Mouse (Mus musculus) heart, postnatal 0 days (tissue): ENCODE data around the gene Arglu1. TPM values are rescaled to one million over a fixed set of nuclear protein-coding genes. Genes with fewer than 3 reads are reported as not detected.
A peak's percentile ranks its signal among the peaks of the same experiment; 100 is the strongest.

Source experiments
- ATAC-seq: fragments of 200-750 bp; cut with Nextera tagmentation; 2 replicates; pipeline ENCODE4 v1.8.0; 2017; ENCODE audit warnings: low read depth, moderate number of reproducible peaks, moderate library complexity; ENCODE audit not compliant: insufficient read depth
- DNase-seq: peaks from one replicate; pipeline ENCODE4 v3.0.0-alpha.2; 2016; ENCODE audit warnings: low spot score
- H3K27ac ChIP-seq: fragments of 300-500 bp; sonication (generic); 2 replicates; pipeline ENCODE4 v1.5.1; 2014; ENCODE audit warnings: low read depth, mild to moderate bottlenecking
- H3K27me3 ChIP-seq: fragments of 300-500 bp; sonication (generic); 2 replicates; pipeline ENCODE4 v1.6.1; 2014; ENCODE audit warnings: low read length, mixed read lengths; ENCODE audit not compliant: control insufficient read depth, insufficient read depth
- H3K36me3 ChIP-seq: fragments of 300-500 bp; sonication (generic); replicated peaks from 2 replicates; pipeline ENCODE4 v1.6.1; 2014; ENCODE audit warnings: low read length, mixed read lengths; ENCODE audit not compliant: control insufficient read depth, insufficient read depth
- H3K4me1 ChIP-seq: fragments of 300-500 bp; sonication (generic); 2 replicates; pipeline ENCODE4 v1.6.1; 2014; ENCODE audit warnings: antibody characterized with exemption; ENCODE audit not compliant: control insufficient read depth, insufficient read depth
- H3K4me2 ChIP-seq: fragments of 300-500 bp; sonication (generic); 2 replicates; pipeline ENCODE4 v1.6.1; 2014; ENCODE audit warnings: low read depth, mild to moderate bottlenecking, low read length, moderate library complexity
- H3K4me3 ChIP-seq: fragments of 300-500 bp; sonication (generic); 2 replicates; pipeline ENCODE4 v1.5.1; 2014; ENCODE audit warnings: low read depth, low read length
- H3K9ac ChIP-seq: fragments of 300-500 bp; sonication (generic); replicated peaks from 2 replicates; pipeline ENCODE4 v1.6.1; 2014; ENCODE audit warnings: low read depth, low read length, mixed read lengths
- H3K9me3 ChIP-seq: fragments of 300-500 bp; sonication (generic); replicated peaks from 2 replicates; pipeline ENCODE4 v1.6.1; 2016; ENCODE audit warnings: low read length; ENCODE audit not compliant: control insufficient read depth
- CTCF ChIP-seq: IDR thresholded peaks from 2 replicates; pipeline ENCODE4 v1.5.1; 2016; ENCODE audit warnings: antibody characterized with exemption, control low read depth, low read depth
- EP300 ChIP-seq: IDR thresholded peaks from 2 replicates; pipeline ENCODE4 v1.6.1; 2016; ENCODE audit warnings: antibody characterized with exemption, low read depth
- WGBS: fragments of 180-500 bp; shearing (Covaris S2); extraction: QIAGEN DNeasy Blood & Tissue Kit; methylation state at CpG from one replicate; pipeline ENCODE4 v1.1.7; 2014; 5-methylcytosine and 5-hydroxymethylcytosine counted together
- microRNA-seq: library from miRNA; unstranded; fragments of <30 nt; microRNA quantifications from one replicate; pipeline ENCODE4, GENCODE M21; 2016
- polyA plus RNA-seq: library from polyadenylated mRNA; unstranded; fragments of >200 nt; fragmentation: Nextera tagmentation; extraction: Ambion mirVana; gene quantifications from 2 replicates; pipeline ENCODE4 v1.2.1, GENCODE M21; 2015
- total RNA-seq: library from RNA; depleted of rRNA; stranded (reverse); fragments of >200 nt; gene quantifications from 2 replicates; pipeline ENCODE4 v1.2.3, GENCODE M21; 2014; ENCODE audit warnings: low replicate concordance; rRNA removed

Arglu1 gene
- total and polyA plus RNA-seq, 2 experiments from 2014 or later, result 38.6 to 68.0 TPM

DNA sequence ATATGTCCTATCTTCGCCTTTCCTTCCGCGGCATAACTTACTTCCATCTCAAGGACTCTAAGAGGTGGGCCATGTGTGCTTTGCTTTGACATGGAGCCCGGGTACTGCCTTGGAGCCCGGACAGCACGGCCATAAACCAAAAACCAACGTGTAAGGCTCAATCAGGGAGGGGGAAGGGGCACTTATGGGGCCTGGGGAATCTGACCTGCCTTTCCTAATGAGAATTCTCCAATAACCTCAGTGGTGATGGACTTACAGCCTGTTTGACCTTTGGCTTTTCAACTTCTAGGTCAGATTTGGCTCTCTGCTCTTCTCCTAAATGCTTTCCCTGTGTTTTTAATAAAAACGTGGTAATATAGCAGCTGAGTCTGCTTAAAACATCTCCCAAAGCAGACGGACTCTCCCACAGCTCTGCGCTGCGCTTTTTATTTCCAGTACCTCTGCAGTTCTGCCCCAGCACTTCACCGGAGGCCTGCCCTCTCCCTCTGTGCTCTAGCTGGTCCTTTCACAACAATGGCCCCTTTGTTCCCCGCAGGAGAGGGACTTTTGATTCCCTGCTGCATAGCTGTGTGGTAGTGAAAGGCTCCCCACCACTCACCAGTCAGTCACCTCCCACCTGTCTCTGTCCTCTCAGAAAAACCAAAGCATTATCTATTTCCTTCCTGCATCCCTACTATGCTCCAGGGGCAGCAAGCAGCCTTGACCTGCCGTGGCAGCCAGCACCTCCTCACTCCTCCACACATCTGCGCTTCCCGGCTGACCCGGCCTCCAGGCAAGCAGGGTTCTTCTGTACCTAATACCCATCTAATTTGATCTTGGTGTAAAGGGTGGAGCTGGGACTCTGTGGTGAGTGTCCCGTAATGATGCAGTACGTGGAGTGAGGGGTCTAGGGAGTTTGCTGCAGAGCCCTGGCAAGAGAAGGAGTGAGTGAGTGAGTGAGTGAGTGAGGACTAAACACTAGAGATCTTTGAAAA is 70.8 kb downstream of the Arglu1 start:
- DNase-seq (no peak), ATAC-seq (no peak)
- no peaks in the 10 kb centered on the region for H3K9me3 ChIP-seq
- H3K9ac ChIP-seq, result no peak overlapping the region
- 60% methylated on average over 19 of the region's 19 CpGs for WGBS
- no peak overlapping the region for H3K4me3 ChIP-seq
- H3K27ac ChIP-seq, result no peak overlapping the region
- no peaks in the 10 kb centered on the region for H3K4me1 ChIP-seq
- no peaks in the 10 kb centered on the region for H3K27me3 ChIP-seq
- peaks cover 26% of the 10 kb centered on the region for H3K36me3 ChIP-seq
- TF ChIP-seq CTCF, result no peak
- TF ChIP-seq EP300, result no peak
- H3K4me2 ChIP-seq, result no peak overlapping the region

Small RNA genes within 50 kb of the gene (microRNA-seq; reads per million reads assigned to microRNA genes)
- 3.0 reads per million, percentile 15 among the genes with 10 or more reads in this experiment for gene Mir7654

Other genes starting within 250 kb of the Arglu1 start
- gene Efnb2, start 29.3 kb downstream of the Arglu1 start, total RNA-seq, result 13.8 and 16.9 TPM in 2 replicates
- 6.2 and 6.8 TPM in 2 replicates for gene Efnb2, start 29.3 kb downstream of the Arglu1 start, polyA plus RNA-seq